Mouse (Mus musculus) thymus, adult 2 months (tissue): ENCODE results near the gene Cand1.

Experiments used
- CTCF ChIP-seq: fragments of 200-500 bp; IDR thresholded peaks from 2 replicates; pipeline ENCODE4 v1.5.1; 2012; ENCODE audit warnings: mild to moderate bottlenecking, control low read depth, low read length, moderate library complexity, borderline replicate concordance; ENCODE audit not compliant: control insufficient read depth, poor library complexity, insufficient read depth; ENCODE audit errors: extremely low read depth
- POLR2A ChIP-seq: fragments of 200-500 bp; IDR thresholded peaks from 2 replicates; pipeline ENCODE4 v1.6.1; 2012; ENCODE audit warnings: mild to moderate bottlenecking, low read length, control low read depth, moderate library complexity; ENCODE audit not compliant: control insufficient read depth, poor library complexity, insufficient read depth; ENCODE audit errors: extremely low read depth

GRCm38 (mm10) chr10:119239633-119239968, 254 bp downstream of the Cand1 start:
- TF ChIP-seq CTCF = 0 out of 2 replicates have a peak, but pooled peaks have one; percentile 1
- TF ChIP-seq POLR2A = no peak
